Mouse (Mus musculus): Measurements from ENCODE around the gene Gm6592. TPM values are rescaled to one million over a fixed set of nuclear protein-coding genes. Genes with fewer than 3 reads are reported as not detected.

The Gm6592 gene
- not detected for polyA plus RNA-seq (2014; fragmentation: Illumina TruSeq; extraction: RNeasy Lipid Tissue Mini Kit (QIAGEN cat#74804); ENCODE audit: low read depth, low replicate concordance)

GRCm38 (mm10) chrX:8843694-8844093 is at the start of gene Gm6592:
Gene Gm6592 (plus strand): TSS chrX:8843994.

GRCm38 (mm10) chrX:8803391-8803790 is 40.4 kb upstream of the Gm6592 start, which contains the start of gene Ssxb5:
Gene Ssxb5 (plus strand): TSS chrX:8803691.

DNA sequence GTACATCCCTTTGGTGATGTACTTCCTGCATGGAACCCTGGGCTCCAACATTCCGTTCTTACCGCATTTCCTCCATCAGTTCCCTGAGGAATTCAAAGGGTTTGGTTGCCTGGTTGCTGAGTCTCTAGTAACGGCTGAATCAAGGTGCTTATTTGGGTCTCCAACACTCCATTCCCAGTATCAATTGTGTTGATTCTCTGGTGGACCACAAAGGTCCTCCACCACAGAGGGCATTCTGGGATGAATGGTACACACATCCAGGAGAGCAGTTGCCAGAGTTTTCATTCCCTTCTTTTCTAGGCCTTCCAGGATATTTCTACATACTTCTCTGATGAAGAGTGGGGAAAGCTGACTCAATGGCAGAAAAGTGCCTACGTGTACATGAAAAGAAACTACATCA is 30.2 kb downstream of the Gm6592 start, which contains the start of gene Gm5751:
TSS of gene Gm5751 (plus strand) at position 301 of the 400 bp plus-strand sequence.

DNA sequence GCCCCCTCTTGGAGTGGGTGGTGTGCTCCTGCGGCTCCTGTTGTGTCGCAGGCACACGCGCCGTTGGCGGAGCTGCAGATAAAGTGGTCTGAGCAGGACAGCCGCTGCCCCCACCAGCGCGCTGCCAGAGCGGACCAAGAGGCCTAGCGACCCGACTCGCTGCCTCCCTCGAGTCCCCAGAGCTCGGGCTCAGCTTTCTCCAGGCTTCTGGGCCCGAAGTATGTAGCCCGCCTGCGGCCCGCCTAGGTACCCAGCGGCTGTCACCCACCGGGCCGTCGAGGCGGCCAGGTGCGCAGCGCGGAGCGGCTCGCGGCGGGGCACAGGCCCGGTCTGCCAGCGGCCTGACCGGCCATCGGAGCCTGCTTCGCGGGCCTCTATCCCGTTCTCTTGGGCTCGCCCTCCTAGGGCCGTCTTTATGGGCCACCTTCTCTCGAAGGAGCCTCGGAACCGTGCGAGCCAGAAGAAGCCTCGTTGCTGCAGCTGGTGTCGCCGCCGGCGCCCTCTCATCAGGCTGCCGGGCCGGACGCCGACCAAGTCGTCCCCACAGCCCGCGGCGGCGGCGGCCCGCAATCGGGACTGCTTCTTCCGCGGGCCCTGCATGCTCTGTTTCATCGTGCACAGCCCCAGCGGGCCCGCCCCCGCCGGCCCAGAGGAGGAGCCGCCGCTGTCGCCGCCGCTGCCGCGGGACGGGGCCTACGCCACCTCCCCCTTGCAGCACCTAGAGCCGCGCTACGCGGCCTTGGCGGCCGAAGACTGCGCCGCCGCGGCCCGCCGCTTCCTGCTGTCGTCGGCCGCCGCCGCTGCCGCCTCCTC is 48.8 kb downstream of the Gm6592 start, which contains the start of gene B630019K06Rik:
TSS of gene B630019K06Rik (plus strand) at position 40 of the 813 bp plus-strand sequence.

Other genes with a start within 250 kb of the Gm6592 start
- gene Ssxb8, start 153.2 kb upstream of the Gm6592 start, polyA plus RNA-seq (2014; fragmentation: Illumina TruSeq; extraction: RNeasy Lipid Tissue Mini Kit (QIAGEN cat#74804); ENCODE audit: low read depth, low replicate concordance) = not detected
- gene Ssx9, start 95.6 kb upstream of the Gm6592 start, polyA plus RNA-seq (2014; fragmentation: Illumina TruSeq; extraction: RNeasy Lipid Tissue Mini Kit (QIAGEN cat#74804); ENCODE audit: low read depth, low replicate concordance) = not detected
- not detected for gene Ssxb5, start 40.3 kb upstream of the Gm6592 start, polyA plus RNA-seq (2014; fragmentation: Illumina TruSeq; extraction: RNeasy Lipid Tissue Mini Kit (QIAGEN cat#74804); ENCODE audit: low read depth, low replicate concordance)
- not detected for gene Gm5751, start 30.3 kb downstream of the Gm6592 start, polyA plus RNA-seq (2014; fragmentation: Illumina TruSeq; extraction: RNeasy Lipid Tissue Mini Kit (QIAGEN cat#74804); ENCODE audit: low read depth, low replicate concordance)
- gene B630019K06Rik, start 48.4 kb downstream of the Gm6592 start, polyA plus RNA-seq (2014; fragmentation: Illumina TruSeq; extraction: RNeasy Lipid Tissue Mini Kit (QIAGEN cat#74804); ENCODE audit: low read depth, low replicate concordance) = 24.3 TPM
- not detected for gene Fthl17b, start 119.0 kb downstream of the Gm6592 start, polyA plus RNA-seq (2014; fragmentation: Illumina TruSeq; extraction: RNeasy Lipid Tissue Mini Kit (QIAGEN cat#74804); ENCODE audit: low read depth, low replicate concordance)
- not detected for gene Fthl17c, start 132.6 kb downstream of the Gm6592 start, polyA plus RNA-seq (2014; fragmentation: Illumina TruSeq; extraction: RNeasy Lipid Tissue Mini Kit (QIAGEN cat#74804); ENCODE audit: low read depth, low replicate concordance)
- not detected for gene Fthl17d, start 142.8 kb downstream of the Gm6592 start, polyA plus RNA-seq (2014; fragmentation: Illumina TruSeq; extraction: RNeasy Lipid Tissue Mini Kit (QIAGEN cat#74804); ENCODE audit: low read depth, low replicate concordance)
- not detected for gene Fthl17e, start 189.5 kb downstream of the Gm6592 start, polyA plus RNA-seq (2014; fragmentation: Illumina TruSeq; extraction: RNeasy Lipid Tissue Mini Kit (QIAGEN cat#74804); ENCODE audit: low read depth, low replicate concordance)
- not detected for gene Fthl17f, start 219.0 kb downstream of the Gm6592 start, polyA plus RNA-seq (2014; fragmentation: Illumina TruSeq; extraction: RNeasy Lipid Tissue Mini Kit (QIAGEN cat#74804); ENCODE audit: low read depth, low replicate concordance)